Mouse (Mus musculus): ENCODE data around the gene Cep104.

Cep104 gene

GRCm38 (mm10) chr4:154042577-154042976 is 67.6 kb downstream of the Cep104 start, which contains the start of gene Ccdc27:
Gene Ccdc27 (minus strand): TSS chr4:154042677.
- CTCF ChIA-PET: no interaction called here

GRCm38 (mm10) chr4:154045837-154046236 is 70.8 kb downstream of the Cep104 start:
- CTCF ChIA-PET: no interaction called here

GRCm38 (mm10) chr4:154051401-154051800 is 76.4 kb downstream of the Cep104 start:
- CTCF ChIA-PET: no interaction called here

DNA sequence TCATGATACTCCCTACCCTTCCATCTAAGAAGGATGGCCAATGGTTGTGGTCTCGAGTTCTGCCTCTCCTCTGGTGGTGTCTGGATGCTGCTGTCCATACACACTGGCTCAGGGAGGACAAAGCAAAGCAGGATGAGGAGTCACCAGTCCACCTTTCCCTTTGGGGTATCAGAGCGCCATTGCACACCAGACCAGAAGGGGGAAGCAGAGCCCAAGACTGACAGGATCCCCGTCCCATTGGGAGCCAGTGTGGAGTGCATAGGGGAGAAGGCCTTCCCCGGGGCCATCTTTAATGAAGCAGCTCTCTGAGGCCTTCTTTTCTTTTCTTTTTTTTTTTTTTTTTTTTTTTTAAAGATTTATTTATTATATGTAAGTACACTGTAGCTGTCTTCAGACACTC is 78.1 kb downstream of the Cep104 start:
- CTCF ChIA-PET: no interaction called here

GRCm38 (mm10) chr4:154055482-154055881 is 80.5 kb downstream of the Cep104 start:
- CTCF ChIA-PET: no interaction called here

DNA sequence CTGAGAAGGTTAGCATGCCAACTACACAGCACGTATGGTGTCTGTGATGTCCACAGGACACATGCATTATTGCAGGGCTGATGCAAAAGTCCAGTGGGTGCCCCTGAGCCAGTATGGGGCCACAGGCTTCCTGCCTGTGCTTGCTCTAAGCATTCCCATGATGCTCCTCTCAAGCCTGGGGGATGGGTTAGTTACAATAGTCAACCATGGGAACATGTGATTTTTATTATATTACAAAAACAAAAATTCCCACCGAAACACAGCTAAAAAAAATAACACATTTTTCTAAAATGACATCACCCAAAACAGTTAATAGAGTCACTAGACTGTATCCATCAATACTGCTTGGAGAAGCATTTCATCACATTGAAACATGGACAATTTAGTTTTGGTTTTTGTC is 81.1 kb downstream of the Cep104 start:
- CTCF ChIA-PET: no interaction called here

DNA sequence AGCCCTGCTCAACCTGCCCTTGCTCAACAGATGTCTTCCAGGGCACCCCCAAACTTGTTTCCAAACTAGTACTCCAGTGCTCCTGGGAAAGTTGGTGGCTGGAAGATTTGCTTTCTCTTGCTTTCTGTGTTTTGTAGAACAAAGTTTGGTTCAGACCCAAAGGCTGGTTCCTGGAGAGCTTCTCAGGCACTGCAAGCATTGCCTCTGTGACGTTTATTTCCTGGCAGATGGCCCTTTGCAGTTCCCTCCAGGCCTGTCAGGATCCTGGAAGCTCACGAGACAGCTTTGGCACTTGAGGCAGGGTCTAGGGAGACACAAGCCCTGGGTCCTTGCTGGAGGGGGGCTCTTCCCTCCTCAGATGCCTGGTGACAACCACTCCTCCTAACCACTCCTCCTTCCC is 81.7 kb downstream of the Cep104 start:
- CTCF ChIA-PET: no interaction called here

- CTCF ChIA-PET: no interaction called here
Observed at GRCm38 (mm10) chr4:154057696-154058095, 82.7 kb downstream of the Cep104 start.

Data from spleen, embryonic (tissue).